8 mouse cellular contexts compared by ENCODE assay signal in genomic region chr5:107287908-107288267, GRCm38 (mm10). TPM values are rescaled to one million over a fixed set of nuclear protein-coding genes. Genes with fewer than 3 reads are reported as not detected.
DNase-seq lines count a peak whose midpoint lies in the region; ATAC-seq lines count a peak whose summit lies in the region.

No protein-coding gene starts in this region.

- peaks cover 27% of the 10 kb centered on the region for H3K27me3 ChIP-seq in erythroblast, embryonic 14.5 days (ENCODE audit: control insufficient read depth)
- H3K27me3 ChIP-seq in forebrain, embryonic 13.5 days, result peaks cover 75% of the 10 kb centered on the region
- no peaks in the 10 kb centered on the region for H3K27me3 ChIP-seq in limb, embryonic 15.5 days

- DNase-seq in 3T3-L1 (ENCODE audit: low read depth, low spot score), result peak; percentile 43
- no peak for DNase-seq in layer of hippocampus, adult 9-11 months
- no peak for DNase-seq in ovary, postnatal 36 days (ENCODE audit: low spot score)
- no peak for DNase-seq in embryo, embryonic 9.5 days (ENCODE audit: extremely low spot score)

- no peak overlapping the region for H3K27ac ChIP-seq in forebrain, embryonic 13.5 days
- H3K27ac ChIP-seq in limb, embryonic 15.5 days, result peak overlapping the region; percentile 97

- WGBS in forebrain, embryonic 13.5 days, result 54% methylated on average over 5 of the region's 5 CpGs
- WGBS in limb, embryonic 15.5 days, result 41% methylated on average over 5 of the region's 5 CpGs

- H3K36me3 ChIP-seq in erythroblast, embryonic 14.5 days (ENCODE audit: control insufficient read depth), result no peaks in the 10 kb centered on the region
- H3K36me3 ChIP-seq in forebrain, embryonic 13.5 days (ENCODE audit: poor library complexity, severe bottlenecking), result no peaks in the 10 kb centered on the region
- H3K36me3 ChIP-seq in limb, embryonic 15.5 days, result no peaks in the 10 kb centered on the region

- H3K4me3 ChIP-seq in erythroblast, embryonic 14.5 days (replicated peaks), result peak overlapping the region; percentile 83
- no peak overlapping the region for H3K4me3 ChIP-seq in forebrain, embryonic 13.5 days
- H3K4me3 ChIP-seq in limb, embryonic 15.5 days, result peak overlapping the region; percentile 90

- H3K4me1 ChIP-seq in erythroblast, embryonic 14.5 days (ENCODE audit: control insufficient read depth), result peaks cover 23% of the 10 kb centered on the region
- H3K4me1 ChIP-seq in forebrain, embryonic 13.5 days, result peaks cover 20% of the 10 kb centered on the region
- peaks cover 39% of the 10 kb centered on the region for H3K4me1 ChIP-seq in limb, embryonic 15.5 days

- H3K9ac ChIP-seq in forebrain, embryonic 13.5 days, result no peak overlapping the region
- peak overlapping the region; percentile 87; the same call in 1 of the 2 replicates for H3K9ac ChIP-seq in limb, embryonic 15.5 days

- ATAC-seq in erythroblast, adult 5-6 weeks (replicated peaks; ENCODE audit: low FRiP score, poor library complexity, severe bottlenecking), result no peak
- no peak for ATAC-seq in forebrain, embryonic 13.5 days
- ATAC-seq in limb, embryonic 15.5 days (ENCODE audit: insufficient number of reproducible peaks, low FRiP score, low TSS enrichment, low read depth), result no peak

- H3K4me2 ChIP-seq in forebrain, embryonic 13.5 days, result peak overlapping the region; percentile 100
- peak overlapping the region; percentile 79 for H3K4me2 ChIP-seq in limb, embryonic 15.5 days

- H3K9me3 ChIP-seq in erythroblast, embryonic 14.5 days (ENCODE audit: control insufficient read depth, low read length), result no peaks in the 10 kb centered on the region
- H3K9me3 ChIP-seq in forebrain, embryonic 13.5 days (replicated peaks), result no peaks in the 10 kb centered on the region
- no peaks in the 10 kb centered on the region for H3K9me3 ChIP-seq in limb, embryonic 15.5 days

RNA-seq across cellular contexts. Expression of gene Tgfbr3, which starts 1.5 kb away (rescaled TPM):
- polyA plus RNA-seq in erythroblast, embryonic 14.5 days (2012), result 0.03 and 0.06 TPM in 2 replicates
- total RNA-seq in erythroblast, adult 5-6 weeks (2015; ENCODE audit: low replicate concordance), result 1.5 and 1.9 TPM in 2 replicates
- 2.2 and 2.6 TPM in 2 replicates for total RNA-seq in erythroblast, adult 5-6 weeks (2017; ENCODE audit: low replicate concordance)
- polyA plus RNA-seq in forebrain, embryonic 13.5 days (2015; fragmentation: Nextera tagmentation; extraction: Ambion mirVana), result 1.3 and 2.1 TPM in 2 replicates
- 27.2 and 30.7 TPM in 2 replicates for polyA plus RNA-seq in limb, embryonic 15.5 days (2015; fragmentation: Nextera tagmentation; extraction: Ambion mirVana)

RNA-seq across cellular contexts. Expression of gene Brdt, which starts 43.1 kb away (rescaled TPM):
- polyA plus RNA-seq in erythroblast, embryonic 14.5 days (2012), result not detected in 2 replicates
- not detected in 2 replicates for total RNA-seq in erythroblast, adult 5-6 weeks (2015; ENCODE audit: low replicate concordance)
- not detected in 2 replicates for total RNA-seq in erythroblast, adult 5-6 weeks (2017; ENCODE audit: low replicate concordance)
- 1.1 TPM in 2 replicates for polyA plus RNA-seq in forebrain, embryonic 13.5 days (2015; fragmentation: Nextera tagmentation; extraction: Ambion mirVana)
- 3.9 and 4.3 TPM in 2 replicates for polyA plus RNA-seq in limb, embryonic 15.5 days (2015; fragmentation: Nextera tagmentation; extraction: Ambion mirVana)
